Mouse (Mus musculus): ENCODE results near the gene Gm11146. TPM values are rescaled to one million over a fixed set of nuclear protein-coding genes. Genes with fewer than 3 reads are reported as not detected.

Gm11146 gene
- not detected in 2 replicates for polyA plus RNA-seq (2015; fragmentation: Nextera tagmentation; extraction: Ambion mirVana)

GRCm38 (mm10) chr16:77601994-77602393 is at the start of gene Gm11146:
Gm11146 (minus strand) TSS chr16:77602094.

MicroRNAs within 50 kb of the gene (microRNA counts, 519-probe panel; counts per million panel counts)
- microRNA mmu-miR-125b-5p (6,005 counts per million, percentile 100 among the panel's probes with 10 or more counts), microRNA mmu-miR-99a (4,890 counts per million, percentile 90 among the panel's probes with 10 or more counts)

Small RNAs within 50 kb of the gene (microRNA-seq; reads per million reads assigned to microRNA genes)
- gene Mir125b-2 (956 reads per million, percentile 72 among the genes with 10 or more reads in this experiment), gene Mir99a (85,523 reads per million, percentile 100 among the genes with 10 or more reads in this experiment), gene Mirlet7c-1 (264 reads per million, percentile 57 among the genes with 10 or more reads in this experiment)
